Mouse (Mus musculus) megakaryocyte, embryonic 14.5 days (primary cell): ENCODE results near the gene Zfp664. TPM values are rescaled to one million over a fixed set of nuclear protein-coding genes. Genes with fewer than 3 reads are reported as not detected.

Experiments
- H3K27me3 ChIP-seq: replicated peaks from 2 replicates; pipeline ENCODE3; 2012; ENCODE audit warnings: inconsistent platforms
- H3K36me3 ChIP-seq: replicated peaks from 2 replicates; pipeline ENCODE3; 2012; ENCODE audit warnings: low read length, inconsistent platforms, mixed read lengths
- H3K4me1 ChIP-seq: 2 replicates; pipeline ENCODE4 v1.6.1; 2012; ENCODE audit warnings: inconsistent platforms
- H3K4me3 ChIP-seq: replicated peaks from 2 replicates; pipeline ENCODE3; 2012; ENCODE audit warnings: moderate library complexity, mild to moderate bottlenecking, inconsistent platforms
- H3K9me3 ChIP-seq: 2 replicates; pipeline ENCODE4 v1.6.1; 2012; ENCODE audit warnings: inconsistent platforms
- FLI1 ChIP-seq: IDR thresholded peaks from 2 replicates; pipeline ENCODE4 v1.6.1; 2012; ENCODE audit warnings: low read length, inconsistent platforms, mixed read lengths
- GATA1 ChIP-seq: IDR thresholded peaks from 3 replicates; pipeline ENCODE4 v1.6.1; 2012; ENCODE audit warnings: mixed read lengths, low read length, inconsistent platforms, borderline replicate concordance
- polyA plus RNA-seq: library from polyadenylated mRNA; stranded (reverse); fragments of >175 nt; gene quantifications from 2 replicates; pipeline ENCODE4 v1.2.3, GENCODE M21; 2012; ENCODE audit warnings: low replicate concordance; ENCODE audit not compliant: insufficient read depth

The Zfp664 gene
- polyA plus RNA-seq, 1 experiment = 9.9 TPM

DNA sequence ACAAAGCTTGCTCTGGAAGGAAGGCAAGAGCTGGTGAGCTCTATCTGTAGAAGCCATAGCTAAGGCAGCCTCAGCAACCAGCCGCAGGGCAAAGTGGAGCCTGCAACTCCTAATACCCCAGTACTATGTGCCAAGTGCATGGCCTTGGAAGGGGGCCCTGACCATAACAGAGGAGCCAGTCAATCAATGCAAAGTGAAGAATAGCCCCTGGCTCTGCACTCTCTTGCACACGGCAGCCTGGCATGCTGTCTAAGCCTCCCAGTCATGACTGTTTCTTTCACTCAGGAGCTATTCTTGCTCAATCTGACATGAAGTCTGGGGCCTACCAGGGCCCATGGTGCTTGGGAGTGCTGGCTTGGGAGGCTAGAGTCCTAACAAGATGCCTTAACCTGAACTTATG lies 21.8 kb upstream of the Zfp664 start:
- Histone ChIP-seq H3K36me3 (peaks cover 54% of the 10 kb centered on the region), H3K27me3 (peaks cover 28% of the 10 kb centered on the region), H3K4me1 (peaks cover 68% of the 10 kb centered on the region), H3K4me3 (peak overlapping the region; percentile 11), H3K9me3 (no peaks in the 10 kb centered on the region)
- TF ChIP-seq FLI1 (no peak), GATA1 (no peak)

DNA sequence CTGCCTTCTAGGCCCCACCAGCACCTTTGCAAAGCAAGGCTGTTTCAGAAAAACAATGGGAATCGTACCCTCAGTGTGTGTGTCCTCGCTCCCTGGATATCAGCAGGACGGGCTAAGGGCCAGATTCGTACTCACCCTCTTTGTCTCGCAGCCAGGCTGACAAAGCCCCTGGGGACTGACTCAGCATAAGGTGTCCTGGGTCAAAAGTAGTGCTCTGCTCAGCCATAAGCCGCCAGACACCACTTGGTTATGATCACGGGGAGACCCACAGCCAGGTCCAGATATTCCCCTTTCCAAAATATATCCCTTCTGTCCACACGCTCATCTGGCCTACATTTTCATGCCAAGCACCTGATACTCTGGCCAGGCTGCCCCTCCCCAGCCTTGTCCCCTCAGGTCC lies 19.1 kb upstream of the Zfp664 start:
- Histone ChIP-seq H3K4me1 (peaks cover 90% of the 10 kb centered on the region), H3K4me3 (peak overlapping the region; percentile 42), H3K27me3 (peaks cover 16% of the 10 kb centered on the region), H3K36me3 (peaks cover 28% of the 10 kb centered on the region), H3K9me3 (no peaks in the 10 kb centered on the region)
- TF ChIP-seq FLI1 (no peak), GATA1 (no peak)

DNA sequence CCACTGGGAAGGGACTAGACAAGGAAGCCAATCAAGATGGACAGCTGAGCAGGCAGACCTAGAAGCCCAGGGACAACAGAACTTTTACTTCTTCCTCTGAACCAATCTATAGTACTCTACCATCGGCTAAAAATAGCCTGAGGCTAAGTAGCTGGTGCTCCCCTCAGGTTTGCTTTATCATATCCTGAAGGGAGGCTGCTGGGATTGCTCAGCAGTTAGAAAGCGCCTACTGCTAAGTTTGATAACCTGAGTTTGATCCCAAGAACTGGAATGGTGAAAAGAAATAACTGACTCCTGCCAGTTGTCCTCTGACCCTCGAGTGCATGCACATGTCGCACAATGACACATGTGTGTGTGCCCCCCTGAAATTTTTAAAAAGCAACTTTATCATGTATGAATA lies 17.6 kb upstream of the Zfp664 start:
- Histone ChIP-seq H3K36me3 (peaks cover 14% of the 10 kb centered on the region), H3K27me3 (peaks cover 10% of the 10 kb centered on the region), H3K9me3 (no peaks in the 10 kb centered on the region), H3K4me1 (peaks cover 91% of the 10 kb centered on the region), H3K4me3 (peak overlapping the region; percentile 65)
- TF ChIP-seq GATA1 (no peak), FLI1 (no peak)

DNA sequence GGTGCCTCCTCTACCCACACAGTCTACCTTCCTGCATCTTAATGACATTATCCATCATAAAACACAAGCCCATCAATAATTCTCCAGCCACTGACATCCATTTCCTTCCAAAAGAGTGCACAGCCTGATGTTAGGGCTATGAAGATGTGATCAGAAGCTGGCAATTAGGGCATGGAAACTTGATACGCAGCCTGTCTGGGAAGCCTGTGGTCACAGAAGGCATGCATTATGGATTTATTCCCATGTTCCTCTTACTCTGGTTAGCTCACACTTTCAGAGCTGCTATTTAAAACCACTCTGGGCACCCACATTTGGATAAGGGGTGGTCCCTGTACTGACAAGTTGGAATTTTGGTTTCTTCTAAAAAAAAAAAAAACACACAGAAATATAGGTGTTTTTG lies 15.5 kb upstream of the Zfp664 start:
- Histone ChIP-seq H3K27me3 (no peaks in the 10 kb centered on the region), H3K4me3 (no peak overlapping the region), H3K4me1 (peaks cover 88% of the 10 kb centered on the region), H3K9me3 (no peaks in the 10 kb centered on the region), H3K36me3 (peaks cover 8% of the 10 kb centered on the region)
- TF ChIP-seq FLI1 (no peak), GATA1 (no peak)

- Histone ChIP-seq H3K9me3 (no peaks in the 10 kb centered on the region), H3K4me3 (no peak overlapping the region), H3K4me1 (peaks cover 88% of the 10 kb centered on the region), H3K27me3 (no peaks in the 10 kb centered on the region), H3K36me3 (peaks cover 3% of the 10 kb centered on the region)
- no peak for TF ChIP-seq GATA1
- TF ChIP-seq FLI1 = no peak
Observed at GRCm38 (mm10) chr5:124848994-124849393, 13.5 kb upstream of the Zfp664 start.

DNA sequence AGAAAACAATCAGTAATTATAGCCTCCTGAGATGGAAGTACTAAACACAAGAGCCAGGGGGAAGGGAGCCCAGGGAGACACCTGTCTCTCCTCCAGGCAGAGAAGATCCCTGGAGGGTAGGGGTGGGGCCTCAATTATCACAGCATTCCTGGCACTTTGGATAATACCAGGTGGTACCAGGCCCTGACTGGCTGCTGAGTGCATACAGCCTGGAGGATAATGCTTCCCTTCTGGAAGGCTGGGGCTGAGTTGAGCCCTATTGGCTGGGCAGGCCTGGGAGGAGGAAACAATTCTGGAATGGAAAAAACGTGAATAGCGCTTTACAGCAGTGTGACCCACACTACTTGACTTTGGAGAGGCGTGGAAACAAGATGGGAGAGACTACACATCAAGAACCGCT lies 10.9 kb upstream of the Zfp664 start:
- H3K27me3 ChIP-seq = no peaks in the 10 kb centered on the region
- TF ChIP-seq FLI1 (no peak), GATA1 (no peak)
- peaks cover 86% of the 10 kb centered on the region for H3K4me1 ChIP-seq
- H3K4me3 ChIP-seq = no peak overlapping the region
- peaks cover 14% of the 10 kb centered on the region for H3K36me3 ChIP-seq
- H3K9me3 ChIP-seq = no peaks in the 10 kb centered on the region

- no peak for TF ChIP-seq FLI1
- TF ChIP-seq GATA1 = no peak
- no peaks in the 10 kb centered on the region for H3K9me3 ChIP-seq
- H3K4me1 ChIP-seq = peaks cover 82% of the 10 kb centered on the region
- peaks cover 17% of the 10 kb centered on the region for H3K36me3 ChIP-seq
- H3K27me3 ChIP-seq = peaks cover 2% of the 10 kb centered on the region
- H3K4me3 ChIP-seq = no peak overlapping the region
Observed at GRCm38 (mm10) chr5:124852294-124852693, 10.2 kb upstream of the Zfp664 start.

GRCm38 (mm10) chr5:124853079-124853478 lies 9.4 kb upstream of the Zfp664 start:
- Histone ChIP-seq H3K27me3 (peaks cover 3% of the 10 kb centered on the region), H3K4me1 (peaks cover 82% of the 10 kb centered on the region), H3K36me3 (peaks cover 19% of the 10 kb centered on the region), H3K9me3 (no peaks in the 10 kb centered on the region), H3K4me3 (peak overlapping the region; percentile 19)
- TF ChIP-seq FLI1 = no peak

DNA sequence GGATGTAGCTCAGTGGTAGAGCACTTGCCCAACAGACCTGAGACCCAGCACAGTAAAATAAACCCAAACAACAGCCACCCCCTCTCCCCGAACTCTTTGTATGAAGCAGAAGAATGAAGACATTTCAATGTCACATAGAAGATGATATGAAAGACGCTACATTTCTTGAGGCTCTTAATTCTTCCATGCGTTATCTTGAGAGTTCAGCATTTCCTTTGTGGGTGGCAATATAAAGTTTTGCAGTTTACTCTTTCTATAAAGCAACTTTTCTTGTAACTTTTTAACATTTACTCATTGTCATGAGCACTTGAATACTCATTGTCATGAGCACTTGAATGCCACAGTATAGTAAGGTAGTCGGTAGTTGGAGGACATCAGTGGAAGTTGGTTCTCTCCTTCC lies 8.3 kb upstream of the Zfp664 start:
- peaks cover 3% of the 10 kb centered on the region for H3K27me3 ChIP-seq
- H3K4me3 ChIP-seq = peak overlapping the region; percentile 16
- H3K36me3 ChIP-seq = peaks cover 19% of the 10 kb centered on the region
- H3K9me3 ChIP-seq = no peaks in the 10 kb centered on the region
- no peak for TF ChIP-seq FLI1
- no peak for TF ChIP-seq GATA1
- peaks cover 83% of the 10 kb centered on the region for H3K4me1 ChIP-seq

DNA sequence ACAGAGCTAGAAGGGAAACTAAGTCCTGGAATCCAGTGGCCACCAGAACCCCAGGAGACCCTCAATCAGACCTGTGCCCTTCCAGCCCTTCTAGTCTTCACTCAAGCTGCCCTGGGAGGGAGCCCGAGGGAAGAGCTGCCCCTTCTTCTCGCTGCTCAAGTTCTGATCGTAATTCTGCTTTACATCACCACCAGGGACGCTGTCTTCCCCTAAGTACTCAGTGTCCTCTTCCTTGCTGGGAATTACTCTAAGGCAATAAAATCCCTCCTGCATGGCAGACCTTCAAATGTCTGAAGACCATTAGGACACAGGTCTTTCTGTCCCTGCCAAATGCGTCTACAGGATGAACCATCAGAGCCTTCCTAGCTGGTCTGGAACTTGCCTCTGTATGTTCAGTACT lies 2.5 kb upstream of the Zfp664 start:
- Histone ChIP-seq H3K9me3 (no peaks in the 10 kb centered on the region), H3K4me3 (peak overlapping the region; percentile 68), H3K4me1 (peaks cover 73% of the 10 kb centered on the region), H3K27me3 (peaks cover 20% of the 10 kb centered on the region), H3K36me3 (peaks cover 24% of the 10 kb centered on the region)
- TF ChIP-seq FLI1 (no peak), GATA1 (no peak)

GRCm38 (mm10) chr5:124861463-124861862 lies 1.0 kb upstream of the Zfp664 start:
- H3K9me3 ChIP-seq = no peaks in the 10 kb centered on the region
- H3K4me3 ChIP-seq = peak overlapping the region; percentile 96
- peaks cover 20% of the 10 kb centered on the region for H3K27me3 ChIP-seq
- no peak for TF ChIP-seq GATA1
- no peak for TF ChIP-seq FLI1
- H3K36me3 ChIP-seq = peaks cover 25% of the 10 kb centered on the region
- peaks cover 67% of the 10 kb centered on the region for H3K4me1 ChIP-seq
